Mouse (Mus musculus) retina, postnatal 1 day (tissue): ENCODE measurements around the gene Pygo2.

Experiments
- DNase-seq: peaks from one replicate; pipeline ENCODE4 v3.0.0-alpha.2; 2012

Pygo2 gene

GRCm38 (mm10) chr3:89458372-89458964, 28.5 kb downstream of the Pygo2 start:
- DNase-seq, result no peak

- peak; percentile 92 for DNase-seq
Observed at GRCm38 (mm10) chr3:89458965-89459807, 29.2 kb downstream of the Pygo2 start.

GRCm38 (mm10) chr3:89468268-89468667, 38.3 kb downstream of the Pygo2 start:
- DNase-seq, result no peak

GRCm38 (mm10) chr3:89472280-89472679, 42.3 kb downstream of the Pygo2 start:
- no peak for DNase-seq

- no peak for DNase-seq
Observed at GRCm38 (mm10) chr3:89473838-89474237, 43.8 kb downstream of the Pygo2 start.

GRCm38 (mm10) chr3:89479055-89479454, 49.0 kb downstream of the Pygo2 start:
- no peak for DNase-seq

GRCm38 (mm10) chr3:89481488-89481887, 51.5 kb downstream of the Pygo2 start:
- peak; percentile 63 for DNase-seq

- DNase-seq, result no peak
Observed at GRCm38 (mm10) chr3:89482249-89482648, 52.2 kb downstream of the Pygo2 start.
